Mouse (Mus musculus) frontal cortex, postnatal 25 days (tissue): ENCODE measurements around the gene Trappc10.

ENCODE experiments used
- DNase-seq, 2 experiments: peaks; one replicate each; pipeline ENCODE4 v3.0.0; 2022; ENCODE audit warnings: low spot score in 2 of 2

Trappc10 gene

GRCm38 (mm10) chr10:78258142-78258675 lies 13.8 kb upstream of the Trappc10 start:
- no peak for DNase-seq

- DNase-seq, result no peak
Observed at GRCm38 (mm10) chr10:78255646-78256059, 11.2 kb upstream of the Trappc10 start.

- DNase-seq, result no peak
Observed at GRCm38 (mm10) chr10:78247206-78247605, 2.8 kb upstream of the Trappc10 start.

- no peak for DNase-seq
Observed at GRCm38 (mm10) chr10:78246725-78247124, 2.3 kb upstream of the Trappc10 start.

- DNase-seq, result no peak
Observed at GRCm38 (mm10) chr10:78245225-78245547, 745 bp upstream of the Trappc10 start.

- DNase-seq, result no peak
Observed at GRCm38 (mm10) chr10:78244058-78244437, 393 bp downstream of the Trappc10 start.

- no peak for DNase-seq
Observed at GRCm38 (mm10) chr10:78238926-78239325, 5.5 kb downstream of the Trappc10 start.

GRCm38 (mm10) chr10:78238297-78238696 lies 6.1 kb downstream of the Trappc10 start:
- no peak for DNase-seq

- no peak for DNase-seq
Observed at GRCm38 (mm10) chr10:78237809-78238208, 6.6 kb downstream of the Trappc10 start.

GRCm38 (mm10) chr10:78236885-78237629 lies 7.4 kb downstream of the Trappc10 start:
- DNase-seq, result no peak

- DNase-seq, result no peak
Observed at GRCm38 (mm10) chr10:78233756-78234155, 10.7 kb downstream of the Trappc10 start.

GRCm38 (mm10) chr10:78233161-78233560 lies 11.3 kb downstream of the Trappc10 start:
- no peak for DNase-seq

GRCm38 (mm10) chr10:78232301-78232980 lies 12.0 kb downstream of the Trappc10 start:
- DNase-seq, result no peak

- DNase-seq, result no peak
Observed at GRCm38 (mm10) chr10:78228560-78228928, 15.9 kb downstream of the Trappc10 start.

- DNase-seq, result no peak
Observed at GRCm38 (mm10) chr10:78227875-78228559, 16.4 kb downstream of the Trappc10 start.

GRCm38 (mm10) chr10:78224136-78224535 lies 20.3 kb downstream of the Trappc10 start:
- no peak for DNase-seq

- no peak for DNase-seq
Observed at GRCm38 (mm10) chr10:78222908-78223307, 21.5 kb downstream of the Trappc10 start.

GRCm38 (mm10) chr10:78221315-78221714 lies 23.1 kb downstream of the Trappc10 start:
- DNase-seq, result no peak

- no peak for DNase-seq
Observed at GRCm38 (mm10) chr10:78219528-78219927, 24.9 kb downstream of the Trappc10 start.

GRCm38 (mm10) chr10:78218576-78218975 lies 25.9 kb downstream of the Trappc10 start:
- DNase-seq, result no peak

- no peak for DNase-seq
Observed at GRCm38 (mm10) chr10:78216376-78217083, 27.9 kb downstream of the Trappc10 start.

GRCm38 (mm10) chr10:78214371-78214770 lies 30.1 kb downstream of the Trappc10 start:
- no peak for DNase-seq
